Mouse (Mus musculus): Measurements from ENCODE around the gene Il3ra. TPM values are rescaled to one million over a fixed set of nuclear protein-coding genes. Genes with fewer than 3 reads are reported as not detected.
A peak's percentile ranks its signal among the peaks of the same experiment; 100 is the strongest.

Il3ra gene
- 3.0 TPM in 2 replicates for polyA plus RNA-seq (2014; fragmentation: Nextera tagmentation; extraction: Ambion mirVana)

DNA sequence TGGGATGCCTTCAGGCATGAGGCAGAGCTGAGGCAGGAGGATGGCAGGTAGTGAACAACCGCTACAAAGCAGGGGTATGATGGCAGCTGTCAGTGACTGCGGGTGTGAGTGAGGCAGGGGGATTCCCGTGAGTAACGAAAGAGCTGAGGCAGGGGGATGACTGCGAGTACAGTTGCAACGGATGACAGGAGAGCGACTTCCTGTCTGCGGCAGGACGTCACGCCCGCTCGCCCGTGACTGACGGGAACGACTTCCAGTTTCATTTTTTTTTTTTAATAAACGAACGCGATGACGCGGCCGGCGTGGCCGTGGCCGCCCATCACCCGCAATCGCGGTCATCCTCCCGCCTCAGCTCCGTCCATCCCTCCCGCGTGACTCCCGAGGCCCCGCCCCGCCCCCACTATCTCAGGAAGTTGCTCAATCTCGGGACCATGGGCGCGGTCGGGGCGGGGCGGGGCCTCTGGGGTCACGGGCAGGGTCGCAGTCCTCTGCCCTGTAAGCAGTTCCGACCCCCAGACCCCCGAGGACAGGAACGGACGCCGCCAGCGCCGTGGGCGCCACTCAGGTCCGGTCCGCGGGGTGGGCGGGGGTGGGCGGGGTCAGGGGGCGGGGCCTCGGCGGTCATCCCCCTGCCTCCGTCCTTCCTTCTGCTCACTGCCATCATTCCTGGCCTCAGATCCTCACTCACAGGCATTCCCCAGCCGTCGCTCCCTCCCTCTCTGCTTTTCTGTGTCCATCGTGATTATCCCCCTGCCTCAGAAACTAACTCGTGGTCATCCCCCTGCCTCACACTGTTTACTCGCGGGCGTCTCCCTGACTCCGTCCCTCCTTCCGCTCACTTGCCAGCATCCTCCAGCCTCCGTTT lies at the start of gene Il3ra:
Gene Il3ra, plus strand, starts transcription at position 328 of the 865 bp plus-strand sequence.
- 6% methylated on average over 51 of the region's 69 CpGs for WGBS
- DNase-seq (ENCODE audit: low spot score), result peak; percentile 81
- Histone ChIP-seq H3K9me3 (ENCODE audit: control insufficient read depth, low read length) (peaks cover 8% of the 10 kb centered on the region; the same call in 1 of the 2 replicates), H3K4me2 (replicated peaks; ENCODE audit: low read depth, low read length) (peak within 1 kb of the TSS; percentile 65), H3K4me3 (ENCODE audit: low read depth, low read length) (peak within 1 kb of the TSS; percentile 70), H3K9ac (ENCODE audit: low read depth, low read length) (peak within 1 kb of the TSS; percentile 59), H3K27me3 (ENCODE audit: control insufficient read depth, insufficient read depth, low read length) (no peaks in the 10 kb centered on the region), H3K36me3 (ENCODE audit: control insufficient read depth, insufficient read depth, low read length) (0 out of 2 replicates have a peak, but pooled peaks cover 2% of the 10 kb centered on the region), H3K27ac (ENCODE audit: low read depth, low read length) (peak within 1 kb of the TSS; percentile 58), H3K4me1 (replicated peaks; ENCODE audit: control insufficient read depth, insufficient read depth, low read length) (no peaks in the 10 kb centered on the region)
- ATAC-seq (ENCODE audit: low FRiP score), result peak; percentile 55

DNA sequence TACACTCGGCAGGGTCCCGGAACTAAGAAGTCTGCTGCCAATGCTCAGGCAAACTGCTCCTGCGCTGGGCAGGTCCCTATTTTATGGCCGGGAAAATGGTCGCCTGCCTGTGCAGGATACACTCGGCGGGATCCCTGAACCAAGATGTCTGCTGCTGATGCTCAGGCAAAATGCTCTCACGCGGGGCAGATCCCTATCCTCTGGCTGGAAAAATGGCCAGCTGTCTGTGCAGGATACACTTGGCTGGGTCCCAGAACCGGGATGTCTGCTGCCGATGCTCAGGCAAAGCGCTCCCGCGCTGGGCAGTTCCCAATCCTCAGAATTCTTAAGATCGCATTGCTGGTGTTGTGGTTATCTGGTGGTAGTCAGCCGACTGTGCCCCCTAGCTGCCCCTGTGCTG lies 37.1 kb upstream of the Il3ra start:
- Histone ChIP-seq H3K27me3 (ENCODE audit: control insufficient read depth, insufficient read depth, low read length) (no peaks in the 10 kb centered on the region), H3K4me2 (replicated peaks; ENCODE audit: low read depth, low read length) (no peak overlapping the region), H3K4me1 (replicated peaks; ENCODE audit: control insufficient read depth, insufficient read depth, low read length) (no peaks in the 10 kb centered on the region), H3K9ac (ENCODE audit: low read depth, low read length) (no peak overlapping the region), H3K9me3 (ENCODE audit: control insufficient read depth, low read length) (no peaks in the 10 kb centered on the region), H3K4me3 (ENCODE audit: low read depth, low read length) (no peak overlapping the region), H3K36me3 (ENCODE audit: control insufficient read depth, insufficient read depth, low read length) (no peaks in the 10 kb centered on the region), H3K27ac (ENCODE audit: low read depth, low read length) (no peak overlapping the region)
- WGBS, result 60% methylated on average over 16 of the region's 16 CpGs
- no peak for DNase-seq (ENCODE audit: low spot score)
- no peak for ATAC-seq (ENCODE audit: low FRiP score)

DNA sequence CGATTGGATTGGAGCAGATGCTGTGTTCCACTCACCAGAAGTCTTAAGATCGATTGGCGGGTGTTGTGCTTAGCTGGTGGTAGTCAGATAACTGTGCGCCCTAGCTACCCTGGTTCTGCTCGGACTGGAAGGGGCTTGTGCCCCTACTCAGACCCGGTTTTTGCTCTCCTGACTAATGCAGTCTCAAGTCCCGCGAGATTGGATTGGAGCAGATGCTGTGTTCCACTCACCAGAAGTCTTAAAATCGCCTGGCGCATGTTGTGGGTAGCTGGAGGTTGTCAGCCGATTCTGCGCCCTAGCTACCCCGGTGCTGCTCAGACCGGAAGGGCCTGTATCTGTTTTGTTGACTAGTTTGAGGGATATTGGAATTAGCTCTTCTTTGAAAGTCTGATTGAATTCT lies 36.7 kb upstream of the Il3ra start:
- Histone ChIP-seq H3K9ac (ENCODE audit: low read depth, low read length) (no peak overlapping the region), H3K9me3 (ENCODE audit: control insufficient read depth, low read length) (no peaks in the 10 kb centered on the region), H3K4me1 (replicated peaks; ENCODE audit: control insufficient read depth, insufficient read depth, low read length) (no peaks in the 10 kb centered on the region), H3K36me3 (ENCODE audit: control insufficient read depth, insufficient read depth, low read length) (no peaks in the 10 kb centered on the region), H3K27me3 (ENCODE audit: control insufficient read depth, insufficient read depth, low read length) (no peaks in the 10 kb centered on the region), H3K27ac (ENCODE audit: low read depth, low read length) (no peak overlapping the region), H3K4me2 (replicated peaks; ENCODE audit: low read depth, low read length) (no peak overlapping the region), H3K4me3 (ENCODE audit: low read depth, low read length) (no peak overlapping the region)
- DNase-seq (ENCODE audit: low spot score) (no peak), ATAC-seq (ENCODE audit: low FRiP score) (no peak)
- WGBS, result 58% methylated on average over 14 of the region's 14 CpGs

DNA sequence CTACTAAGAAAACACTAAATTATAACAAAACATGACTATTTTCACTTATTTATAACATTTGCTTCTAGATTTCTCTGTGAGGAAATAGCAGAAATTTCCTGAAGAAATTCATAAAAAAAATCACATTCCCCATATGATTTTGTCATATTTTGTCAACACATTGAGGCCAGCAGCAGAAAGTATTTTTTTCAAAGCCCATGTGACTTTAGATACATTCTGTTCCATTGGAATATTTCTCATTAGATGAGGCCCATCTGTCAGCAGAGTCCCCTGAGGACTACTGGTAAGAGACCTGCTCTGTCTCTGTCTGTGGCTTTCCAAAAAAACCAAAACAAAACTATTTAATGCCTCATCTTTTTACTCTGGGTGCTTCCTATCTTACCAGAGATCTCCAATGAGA lies 23.5 kb upstream of the Il3ra start, which contains the start of gene Olfr31:
Gene Olfr31, plus strand, starts transcription at position 301 of the 400 bp plus-strand sequence.
- H3K9ac ChIP-seq (ENCODE audit: low read depth, low read length), result no peak within 1 kb of the TSS
- no peaks in the 10 kb centered on the region for H3K36me3 ChIP-seq (ENCODE audit: control insufficient read depth, insufficient read depth, low read length)
- no peak within 1 kb of the TSS for H3K4me3 ChIP-seq (ENCODE audit: low read depth, low read length)
- no peak for DNase-seq (ENCODE audit: low spot score)
- ATAC-seq (ENCODE audit: low FRiP score), result no peak
- no peaks in the 10 kb centered on the region for H3K4me1 ChIP-seq (replicated peaks; ENCODE audit: control insufficient read depth, insufficient read depth, low read length)
- H3K27ac ChIP-seq (ENCODE audit: low read depth, low read length), result no peak within 1 kb of the TSS
- no peak within 1 kb of the TSS for H3K4me2 ChIP-seq (replicated peaks; ENCODE audit: low read depth, low read length)
- no peaks in the 10 kb centered on the region for H3K9me3 ChIP-seq (ENCODE audit: control insufficient read depth, low read length)
- H3K27me3 ChIP-seq (ENCODE audit: control insufficient read depth, insufficient read depth, low read length), result no peaks in the 10 kb centered on the region

DNA sequence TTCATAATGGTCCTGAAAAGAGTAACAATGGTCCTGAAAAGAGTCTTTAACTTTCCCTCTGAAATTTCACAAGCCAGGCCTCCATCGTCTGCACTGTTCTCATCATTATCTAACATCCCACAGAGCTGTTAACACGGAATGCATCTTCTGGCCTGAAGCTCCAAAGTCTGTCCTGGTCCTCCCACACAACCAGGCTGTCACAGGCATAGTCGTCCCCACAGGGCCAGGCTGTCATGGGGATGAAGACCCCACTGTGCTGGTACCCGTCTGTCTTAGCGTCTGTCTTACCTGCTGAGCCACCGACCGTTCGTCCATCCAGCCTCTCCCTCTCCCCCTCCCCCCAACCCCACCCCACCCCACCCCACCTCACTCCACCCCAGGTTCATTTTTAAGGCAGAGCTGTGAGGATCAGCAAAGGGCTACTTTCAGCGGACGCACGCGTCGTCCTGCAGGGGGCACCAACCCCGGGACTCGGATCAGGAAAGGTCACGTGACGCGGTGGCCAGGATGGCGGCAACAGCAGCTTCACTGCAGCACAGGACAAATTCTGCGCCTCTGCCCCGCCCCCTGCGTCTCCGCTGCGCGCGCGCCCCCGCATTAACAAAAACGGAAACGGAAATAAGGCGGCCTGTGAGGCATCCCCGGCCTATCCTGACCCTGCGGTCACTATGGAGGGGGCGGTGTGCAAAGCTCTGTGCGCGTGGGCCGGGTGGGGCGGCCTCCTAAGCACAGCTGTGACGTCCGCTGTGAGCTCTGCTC lies 783 bp upstream of the Il3ra start:
- DNase-seq (ENCODE audit: low spot score) (peak; percentile 94), ATAC-seq (ENCODE audit: low FRiP score) (peak; percentile 78)
- H3K9me3 ChIP-seq (ENCODE audit: control insufficient read depth, low read length), result peaks cover 8% of the 10 kb centered on the region; the same call in 1 of the 2 replicates
- peak overlapping the region; percentile 58; the same call in 1 of the 2 replicates for H3K27ac ChIP-seq (ENCODE audit: low read depth, low read length)
- H3K36me3 ChIP-seq (ENCODE audit: control insufficient read depth, insufficient read depth, low read length), result 0 out of 2 replicates have a peak, but pooled peaks cover 2% of the 10 kb centered on the region
- H3K4me2 ChIP-seq (replicated peaks; ENCODE audit: low read depth, low read length), result peak overlapping the region; percentile 65
- peak overlapping the region; percentile 70 for H3K4me3 ChIP-seq (ENCODE audit: low read depth, low read length)
- H3K4me1 ChIP-seq (replicated peaks; ENCODE audit: control insufficient read depth, insufficient read depth, low read length), result no peaks in the 10 kb centered on the region
- 7% methylated on average over 38 of the region's 40 CpGs for WGBS
- H3K9ac ChIP-seq (ENCODE audit: low read depth, low read length), result peak overlapping the region; percentile 59
- H3K27me3 ChIP-seq (ENCODE audit: control insufficient read depth, insufficient read depth, low read length), result no peaks in the 10 kb centered on the region

DNA sequence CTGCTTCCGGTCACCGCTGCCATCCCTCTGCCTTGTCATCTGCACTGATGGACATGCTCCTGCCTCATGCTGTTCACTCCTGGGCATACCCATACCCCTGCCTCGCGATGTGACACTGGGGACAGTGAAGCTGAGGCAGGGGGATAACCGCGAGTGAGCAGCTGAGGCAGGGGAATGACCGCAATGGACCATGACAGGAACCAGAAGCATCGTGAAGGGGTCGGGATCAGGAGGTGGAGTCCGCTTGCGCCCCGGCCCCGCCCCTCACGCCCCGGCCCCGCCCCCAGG lies 682 bp downstream of the Il3ra start:
- ATAC-seq (ENCODE audit: low FRiP score) (peak; percentile 8), DNase-seq (ENCODE audit: low spot score) (no peak)
- Histone ChIP-seq H3K4me2 (replicated peaks; ENCODE audit: low read depth, low read length) (peak overlapping the region; percentile 65), H3K4me3 (ENCODE audit: low read depth, low read length) (peak overlapping the region; percentile 70), H3K9me3 (ENCODE audit: control insufficient read depth, low read length) (peaks cover 9% of the 10 kb centered on the region; the same call in 1 of the 2 replicates), H3K4me1 (replicated peaks; ENCODE audit: control insufficient read depth, insufficient read depth, low read length) (no peaks in the 10 kb centered on the region), H3K27me3 (ENCODE audit: control insufficient read depth, insufficient read depth, low read length) (no peaks in the 10 kb centered on the region), H3K9ac (ENCODE audit: low read depth, low read length) (peak overlapping the region; percentile 59), H3K36me3 (ENCODE audit: control insufficient read depth, insufficient read depth, low read length) (0 out of 2 replicates have a peak, but pooled peaks cover 2% of the 10 kb centered on the region), H3K27ac (ENCODE audit: low read depth, low read length) (no peak overlapping the region)
- WGBS, result 38% methylated on average over 16 of the region's 16 CpGs

DNA sequence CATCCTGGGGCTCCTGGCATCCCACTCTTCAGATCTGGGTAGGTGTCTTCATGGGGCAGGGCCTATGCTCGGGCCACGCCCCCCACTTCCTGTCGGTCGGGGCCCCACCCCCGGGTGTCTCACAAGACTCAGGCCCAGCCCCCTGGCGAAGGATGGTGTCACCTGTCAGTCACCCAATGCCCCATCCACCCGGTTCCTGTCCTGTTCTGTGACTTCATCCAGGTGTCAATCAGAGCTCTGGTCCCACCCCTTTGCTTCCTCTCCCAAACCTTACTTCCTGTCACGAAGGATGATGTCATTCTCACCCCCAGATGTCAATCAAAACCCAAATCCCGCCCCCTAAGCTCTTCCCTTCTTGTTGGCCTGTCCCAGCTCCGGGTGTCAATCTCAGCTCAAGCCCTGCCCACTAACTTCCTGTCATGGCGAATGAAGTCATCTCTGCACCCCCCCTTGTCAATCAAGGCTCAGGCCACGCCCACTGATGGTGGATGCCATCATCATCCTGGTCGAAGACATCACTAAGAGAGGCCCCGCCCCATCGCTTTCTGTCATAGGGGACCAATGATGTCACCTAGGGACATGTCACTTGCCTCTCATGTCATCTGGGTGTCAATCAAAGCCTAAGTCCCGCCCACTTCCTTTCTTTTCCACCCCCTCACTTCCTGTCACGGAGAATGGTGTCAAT lies 1.2 kb downstream of the Il3ra start:
- peaks cover 10% of the 10 kb centered on the region; the same call in 1 of the 2 replicates for H3K9me3 ChIP-seq (ENCODE audit: control insufficient read depth, low read length)
- H3K9ac ChIP-seq (ENCODE audit: low read depth, low read length), result no peak overlapping the region
- H3K4me1 ChIP-seq (replicated peaks; ENCODE audit: control insufficient read depth, insufficient read depth, low read length), result no peaks in the 10 kb centered on the region
- 0 out of 2 replicates have a peak, but pooled peaks cover 2% of the 10 kb centered on the region for H3K36me3 ChIP-seq (ENCODE audit: control insufficient read depth, insufficient read depth, low read length)
- H3K4me3 ChIP-seq (ENCODE audit: low read depth, low read length), result peak overlapping the region; percentile 70; the same call in 1 of the 2 replicates
- no peak overlapping the region; the same call in 1 of the 2 replicates for H3K4me2 ChIP-seq (replicated peaks; ENCODE audit: low read depth, low read length)
- H3K27me3 ChIP-seq (ENCODE audit: control insufficient read depth, insufficient read depth, low read length), result no peaks in the 10 kb centered on the region
- peak; percentile 1; the same call in 1 of the 2 replicates for ATAC-seq (ENCODE audit: low FRiP score)
- WGBS, result 80% methylated on average over 17 of the region's 17 CpGs
- peak; percentile 21 for DNase-seq (ENCODE audit: low spot score)
- no peak overlapping the region for H3K27ac ChIP-seq (ENCODE audit: low read depth, low read length)

DNA sequence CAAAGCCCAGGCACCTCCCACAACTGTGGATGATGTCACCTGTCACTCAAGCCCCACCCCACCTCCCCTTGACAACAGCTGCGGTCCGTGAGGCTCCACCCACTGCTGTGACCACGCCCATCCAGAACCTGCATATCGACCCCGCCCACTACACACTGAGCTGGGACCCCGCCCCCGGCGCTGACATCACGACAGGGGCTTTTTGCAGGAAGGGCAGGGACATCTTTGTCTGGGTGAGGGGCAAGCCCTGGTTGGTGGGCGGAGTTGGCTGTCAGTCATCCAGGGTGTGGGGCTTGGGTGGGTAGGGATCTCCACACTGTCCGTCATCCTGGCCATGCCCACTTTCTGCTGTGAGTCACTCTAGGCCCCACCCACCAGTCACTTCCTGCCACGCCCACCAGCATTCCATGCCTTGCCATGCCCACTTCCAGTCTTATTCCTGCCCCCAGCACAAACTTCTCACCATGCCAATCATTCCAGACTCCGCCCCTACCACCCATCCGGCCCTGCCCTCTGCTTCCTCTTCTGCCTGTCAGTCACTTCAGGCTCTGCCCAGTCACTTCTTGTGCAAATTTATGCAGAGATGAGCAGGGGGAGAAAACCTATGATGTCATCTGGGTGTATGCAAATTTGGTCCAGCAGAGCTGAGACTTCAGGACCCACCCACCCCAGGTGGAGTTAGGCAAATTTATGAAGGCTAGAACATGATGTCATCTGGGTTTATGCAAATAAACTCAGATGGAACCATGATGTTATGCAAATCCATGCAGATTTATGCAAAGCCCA lies 2.0 kb downstream of the Il3ra start:
- no peak overlapping the region for H3K4me3 ChIP-seq (ENCODE audit: low read depth, low read length)
- H3K9ac ChIP-seq (ENCODE audit: low read depth, low read length), result no peak overlapping the region
- H3K27ac ChIP-seq (ENCODE audit: low read depth, low read length), result no peak overlapping the region
- peak; percentile 44 for DNase-seq (ENCODE audit: low spot score)
- peak; percentile 5 for ATAC-seq (ENCODE audit: low FRiP score)
- 0 out of 2 replicates have a peak, but pooled peaks cover 2% of the 10 kb centered on the region for H3K36me3 ChIP-seq (ENCODE audit: control insufficient read depth, insufficient read depth, low read length)
- WGBS, result 92% methylated on average over 14 of the region's 14 CpGs
- H3K27me3 ChIP-seq (ENCODE audit: control insufficient read depth, insufficient read depth, low read length), result no peaks in the 10 kb centered on the region
- peaks cover 10% of the 10 kb centered on the region; the same call in 1 of the 2 replicates for H3K9me3 ChIP-seq (ENCODE audit: control insufficient read depth, low read length)
- no peak overlapping the region for H3K4me2 ChIP-seq (replicated peaks; ENCODE audit: low read depth, low read length)
- no peaks in the 10 kb centered on the region for H3K4me1 ChIP-seq (replicated peaks; ENCODE audit: control insufficient read depth, insufficient read depth, low read length)
